Mouse (Mus musculus): ENCODE results near the gene Arhgef10l.

GRCm38 (mm10) chr4:140614145-140614544 is 51.7 kb downstream of the Arhgef10l start:
- TF ChIP-seq CTCF (IDR thresholded peaks at IDR 0.05; ENCODE audit: low read depth) (no peak), EP300 (IDR thresholded peaks at IDR 0.05; ENCODE audit: low read depth) (no peak)

Data from liver, embryonic 14.5 days (tissue).